Mouse (Mus musculus) ES-CJ7 (cell line): ENCODE measurements around the gene Xpr1.
A peak's percentile ranks its signal among the peaks of the same experiment; 100 is the strongest.
"Not testable (repeated sequence)": the region's sequence is repeated elsewhere in the genome, so short reads cannot be mapped to it uniquely, and the experiment has no call there.

Experiments used
- DNase-seq: peaks from one replicate; pipeline ENCODE4 v3.0.0; 2011; ENCODE audit warnings: low read depth, low spot score

Gene Xpr1

DNA sequence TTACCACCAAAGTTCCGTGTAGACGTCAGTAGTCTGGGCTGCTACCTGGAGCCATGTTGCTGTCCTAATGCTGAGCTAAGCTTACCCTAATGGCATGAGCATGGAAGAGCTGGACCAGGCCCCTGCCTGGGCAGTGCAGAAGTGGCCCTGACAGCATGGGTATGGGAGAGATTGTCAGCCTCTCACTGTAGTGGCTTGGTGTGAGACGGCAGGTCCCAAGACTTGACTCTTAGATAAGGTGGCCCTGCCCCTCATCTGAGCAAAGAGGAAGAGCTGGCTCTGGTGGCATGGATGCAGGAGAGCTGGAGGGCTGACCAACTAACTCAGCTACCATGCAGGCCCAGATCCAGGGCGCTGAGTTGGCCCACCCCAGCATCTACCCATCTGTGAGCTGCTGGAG, 79.9 kb downstream of the Xpr1 start:
- DNase-seq: no peak

DNA sequence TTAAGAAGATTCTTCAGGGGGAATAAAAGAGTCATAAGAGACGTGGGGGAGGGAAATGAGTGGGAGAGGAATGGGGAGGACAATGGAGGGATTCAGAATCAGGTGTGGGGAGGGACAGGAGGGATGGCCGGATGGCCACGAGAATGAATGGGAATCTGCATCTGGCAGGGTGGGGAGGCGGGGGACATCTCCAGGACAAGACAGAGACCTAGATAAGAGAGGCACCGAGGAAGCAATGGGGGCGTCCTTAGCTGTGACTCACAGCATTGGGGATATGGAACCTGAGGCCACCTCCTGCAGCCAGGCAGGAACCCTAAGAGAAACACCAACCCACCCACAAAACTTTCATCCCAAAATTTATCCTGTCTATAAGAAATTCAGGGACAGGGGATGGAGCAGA, 81.3 kb downstream of the Xpr1 start:
- DNase-seq: no peak

DNA sequence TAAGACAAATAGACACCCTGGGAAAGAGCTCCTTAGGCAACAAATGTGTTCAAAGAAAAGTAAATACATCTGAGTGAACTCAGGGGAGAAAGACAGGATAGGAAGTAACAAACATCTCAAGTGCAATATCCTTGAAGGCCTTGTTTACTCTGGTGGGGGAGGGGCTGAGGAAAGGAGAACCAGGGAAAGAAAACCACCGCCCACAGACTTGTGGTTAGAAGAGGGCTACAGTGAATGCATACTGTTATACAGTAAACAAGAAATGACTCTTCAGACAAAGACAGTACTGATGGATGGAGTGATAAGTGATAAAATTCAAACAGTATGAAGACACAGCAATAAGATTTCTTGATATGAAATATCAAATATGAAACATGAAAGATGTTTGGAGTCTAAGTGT, 95.0 kb downstream of the Xpr1 start:
- DNase-seq: no peak

DNA sequence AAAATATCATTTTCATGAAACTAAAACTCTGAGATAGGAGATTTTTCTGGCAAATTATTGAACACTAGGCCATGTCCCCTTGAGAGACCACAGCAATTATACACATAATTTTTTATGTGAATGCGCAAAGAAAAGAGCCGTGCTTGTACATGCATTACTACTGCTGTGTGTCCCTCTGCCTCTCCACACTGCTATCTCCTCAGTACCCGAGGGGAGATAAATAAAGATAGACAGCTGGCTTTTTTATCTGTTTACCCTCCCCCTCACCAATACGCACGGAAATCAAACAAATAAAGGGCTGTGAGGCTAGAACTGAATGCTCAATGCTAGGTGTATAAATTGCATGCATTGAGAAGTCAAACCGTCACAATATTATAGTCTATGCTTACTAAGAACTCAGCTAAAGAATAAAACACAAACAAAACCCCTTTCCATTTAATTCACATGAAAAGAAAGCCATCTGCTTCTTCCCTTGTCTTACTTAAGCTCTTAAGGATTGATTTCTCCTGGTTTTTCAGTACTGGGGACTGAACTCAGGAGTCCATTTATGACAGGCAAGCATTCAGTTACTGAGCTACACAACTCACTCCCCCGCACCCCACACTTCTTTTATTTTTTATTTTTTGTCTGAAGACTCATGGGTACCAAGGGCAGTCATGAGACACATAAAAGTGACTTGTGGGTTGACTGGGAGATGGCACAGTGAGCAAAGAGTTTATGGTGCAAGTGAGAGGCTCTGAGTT, 97.0 kb downstream of the Xpr1 start:
- DNase-seq: no peak

DNA sequence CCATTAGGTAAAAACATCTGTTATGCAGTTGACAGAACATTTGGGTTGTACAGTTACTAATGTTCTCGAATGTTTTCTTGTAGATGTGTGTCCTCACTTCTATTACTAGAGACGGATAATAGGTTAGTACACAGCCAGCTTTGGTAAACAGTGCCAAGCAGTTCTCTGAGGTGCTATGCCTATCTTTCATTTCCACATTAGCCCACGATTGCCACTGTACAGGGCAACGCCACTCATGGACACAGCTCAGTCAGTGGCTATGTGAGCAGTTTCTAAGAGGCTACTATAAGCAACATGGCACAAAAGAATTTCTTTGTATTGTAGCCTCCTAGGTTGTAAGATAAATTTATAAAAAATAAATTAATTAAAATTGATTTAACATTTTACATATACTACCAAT, 97.7 kb downstream of the Xpr1 start:
- DNase-seq: no peak

DNA sequence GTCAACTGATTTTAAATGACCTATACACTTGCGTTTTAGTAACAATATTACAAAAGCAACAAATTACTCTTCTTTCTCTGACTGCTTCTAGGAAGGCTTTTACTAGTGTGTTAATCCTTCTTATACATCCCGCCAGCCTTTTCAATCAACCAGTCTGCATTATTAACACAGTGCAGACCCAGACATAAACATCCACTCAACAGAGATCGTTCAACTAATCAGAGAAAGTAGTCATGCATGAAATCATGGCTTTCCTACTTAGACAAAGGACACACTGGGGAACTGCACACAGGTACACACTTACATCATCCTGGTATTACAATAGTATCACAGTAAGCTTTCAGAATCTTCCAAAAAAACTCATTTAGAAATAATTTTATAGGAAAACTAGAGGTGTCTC, 105.5 kb downstream of the Xpr1 start:
- DNase-seq: no peak

DNA sequence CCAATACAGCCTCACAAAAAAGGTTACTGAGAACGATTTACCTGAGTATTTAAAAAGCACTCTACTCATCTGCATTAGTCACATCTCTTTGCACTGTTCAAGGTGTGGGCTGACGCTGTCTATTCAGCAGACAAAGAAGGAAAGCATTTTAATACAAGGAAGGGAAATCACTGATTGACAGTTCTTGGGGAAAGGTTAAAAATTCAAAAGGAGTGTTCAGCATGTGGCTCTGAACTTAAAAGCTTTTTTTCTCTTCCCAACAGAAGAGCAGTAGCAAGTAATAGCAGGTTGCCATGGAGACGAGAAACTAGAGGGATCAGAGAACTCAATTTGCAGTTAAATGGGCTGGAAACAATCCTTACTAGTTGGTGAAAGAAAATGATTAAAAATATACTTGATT, 110.3 kb downstream of the Xpr1 start:
- DNase-seq: no peak

DNA sequence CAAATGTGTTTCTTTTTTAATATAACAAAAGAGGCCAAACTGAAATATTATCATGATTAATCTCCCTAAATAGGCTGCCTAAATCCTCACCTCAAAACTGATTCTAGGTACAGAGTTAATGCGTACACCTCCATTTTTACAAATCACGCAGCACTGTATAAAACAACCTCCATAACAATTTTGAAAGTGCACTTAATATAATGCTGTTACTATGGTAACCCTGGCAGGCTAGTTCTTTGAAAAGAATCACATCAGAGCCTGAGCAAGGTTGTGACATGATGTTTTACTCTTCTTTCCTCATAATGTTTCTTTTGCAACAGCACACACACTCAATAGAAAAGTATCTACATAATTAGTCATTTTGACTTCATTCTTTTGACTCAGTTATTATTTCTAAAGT, 113.8 kb downstream of the Xpr1 start:
- no peak for DNase-seq

DNA sequence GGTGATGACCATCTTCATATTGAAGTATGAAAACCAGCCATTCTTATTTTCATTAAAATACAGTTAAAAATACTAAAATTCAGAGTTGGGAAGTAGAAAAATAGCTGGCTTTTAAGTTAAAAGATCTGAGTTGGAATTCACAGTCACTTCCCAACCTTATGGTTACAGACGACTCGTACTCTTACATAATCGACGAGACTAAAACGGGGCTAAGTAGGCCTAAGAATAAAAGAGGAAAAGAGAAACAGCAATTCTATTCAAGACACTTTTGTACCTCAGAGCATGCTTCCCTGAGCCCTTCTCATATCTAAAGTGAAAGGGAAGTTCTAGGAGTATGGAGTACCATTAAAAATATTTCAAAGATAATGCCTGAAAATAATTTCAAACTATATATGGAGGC, 119.6 kb downstream of the Xpr1 start:
- DNase-seq: no peak

DNA sequence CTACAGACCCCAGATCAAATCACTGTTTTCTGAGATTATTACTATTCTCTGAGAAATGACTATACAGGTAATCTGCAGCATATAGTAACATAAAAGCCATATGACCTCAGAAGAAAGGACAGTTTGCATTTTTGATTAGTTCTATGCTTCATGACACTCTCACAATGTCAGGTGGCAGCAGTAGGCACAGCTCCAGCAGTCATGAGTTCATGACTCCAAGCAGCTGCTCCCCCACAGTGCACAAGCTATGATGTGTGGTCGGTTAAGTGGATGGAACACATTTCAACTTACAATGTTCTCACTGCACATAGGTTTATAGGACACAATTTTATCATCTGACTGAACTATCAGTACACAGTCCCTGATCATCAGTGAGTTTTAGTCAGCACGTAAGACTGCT, 120.0 kb downstream of the Xpr1 start:
- no peak for DNase-seq

DNA sequence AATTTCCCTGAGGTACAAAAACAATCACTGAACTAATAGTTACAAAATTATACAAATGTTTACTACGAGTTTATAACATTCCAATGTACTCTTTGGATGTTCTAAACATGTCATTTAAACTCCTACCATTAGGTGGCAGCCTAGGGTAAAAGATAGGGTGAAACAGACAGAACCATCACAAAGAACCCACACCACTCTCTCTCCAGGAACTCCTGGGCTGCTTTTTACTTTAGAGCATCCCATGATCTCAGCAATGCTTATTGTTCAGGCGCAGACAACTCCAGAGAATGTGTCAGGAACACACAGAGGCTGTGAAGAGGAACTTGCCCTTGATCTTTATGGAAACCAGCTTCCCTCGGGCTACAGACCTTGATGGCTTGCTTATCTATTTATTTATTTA, 123.8 kb downstream of the Xpr1 start:
- peak; percentile 69 for DNase-seq

DNA sequence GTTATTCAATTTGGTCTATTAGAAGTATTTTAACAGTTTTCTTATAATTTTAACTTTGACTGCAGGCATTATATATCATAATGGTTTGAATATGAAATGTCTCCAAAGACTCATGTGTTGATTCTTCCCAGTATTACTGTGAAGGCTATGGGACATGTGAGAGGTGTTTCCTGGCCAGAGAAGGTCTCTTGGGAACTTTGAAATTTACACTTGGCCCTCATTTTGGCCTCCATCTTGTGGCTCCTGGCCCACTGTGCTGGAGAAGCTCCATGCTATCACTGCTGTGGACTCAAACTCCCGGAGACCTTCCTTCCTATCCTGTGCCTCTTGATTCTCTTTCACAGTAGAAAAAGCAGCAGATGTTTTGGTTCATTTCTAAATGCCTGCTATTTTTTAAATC, 127.8 kb downstream of the Xpr1 start:
- no peak for DNase-seq

DNA sequence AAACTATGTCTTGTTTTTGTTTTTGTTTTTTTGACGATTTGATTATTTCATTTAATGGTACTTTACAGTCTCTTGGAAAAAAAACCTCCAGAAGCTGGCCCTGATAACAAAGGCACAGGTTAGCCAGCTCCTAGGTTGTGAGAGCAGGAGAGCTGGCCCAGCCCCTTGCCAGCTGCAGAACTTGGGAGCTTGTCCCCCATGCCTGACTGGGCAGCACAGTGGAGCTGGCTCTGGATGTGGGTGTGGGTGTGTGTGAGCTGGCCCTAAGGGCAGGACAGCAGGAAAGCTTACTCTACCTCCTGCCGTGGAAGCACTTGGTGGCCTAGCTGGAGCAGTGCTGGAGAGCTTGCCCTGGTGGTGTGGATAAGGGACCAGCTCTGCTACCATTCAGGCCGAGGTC, 129.2 kb downstream of the Xpr1 start:
- DNase-seq: no peak

DNA sequence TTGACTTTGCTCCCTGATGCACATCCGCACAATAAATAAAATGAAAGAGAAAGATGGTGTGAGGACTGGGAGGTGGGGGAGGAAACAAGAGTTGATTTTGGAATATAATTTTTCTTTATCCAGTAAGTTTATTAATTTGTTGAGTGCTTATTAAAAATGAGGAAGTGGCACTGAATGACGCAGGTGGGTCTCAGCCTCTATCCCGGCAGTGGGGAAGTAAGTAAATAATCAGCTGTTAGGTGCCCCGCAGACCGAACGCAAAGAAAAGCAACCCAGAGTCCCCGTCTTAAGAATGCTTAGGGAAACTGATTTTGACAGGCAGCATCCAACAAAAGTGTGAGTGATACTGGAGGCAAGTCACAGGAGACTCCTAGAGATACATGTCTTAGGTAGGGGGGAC, 133.4 kb downstream of the Xpr1 start:
- DNase-seq: no peak

DNA sequence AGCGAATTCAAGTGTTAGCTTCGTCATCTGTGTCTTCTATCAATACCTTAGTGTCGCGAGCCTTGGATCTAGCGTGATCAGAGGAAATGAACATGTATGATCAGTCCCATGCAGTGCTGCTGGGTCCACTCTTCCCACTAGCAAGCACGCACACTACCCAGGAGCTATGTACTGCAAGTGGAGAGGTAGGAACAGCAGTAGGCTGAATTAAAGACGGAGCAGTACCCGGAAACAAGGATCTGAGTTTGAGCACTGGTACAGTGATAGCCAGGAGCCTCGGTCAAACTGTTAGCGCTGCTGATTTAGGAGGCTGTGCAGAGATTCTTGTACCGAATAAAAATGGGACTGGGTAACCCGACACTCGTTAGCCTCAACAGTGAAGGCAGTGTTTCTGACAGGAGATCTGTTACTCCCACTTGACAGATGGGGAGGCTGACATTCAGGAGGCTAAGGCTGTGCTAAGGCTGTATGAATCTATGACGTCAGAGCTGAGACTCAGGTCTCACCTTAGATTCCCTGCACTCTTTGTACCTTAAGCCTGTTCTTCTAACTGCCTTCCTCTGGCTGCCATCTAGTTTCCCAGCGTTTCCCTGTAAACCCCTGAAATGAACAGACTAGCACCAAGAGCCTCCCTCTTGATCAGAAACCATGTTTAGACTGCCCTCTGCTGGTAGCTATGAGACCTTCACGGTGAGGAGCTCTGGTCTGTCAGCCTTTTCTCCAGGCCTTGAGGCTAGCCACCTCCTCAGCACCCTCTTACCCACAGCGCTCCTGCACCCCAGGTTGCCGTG, 136.0 kb downstream of the Xpr1 start:
- DNase-seq: peak; percentile 87

DNA sequence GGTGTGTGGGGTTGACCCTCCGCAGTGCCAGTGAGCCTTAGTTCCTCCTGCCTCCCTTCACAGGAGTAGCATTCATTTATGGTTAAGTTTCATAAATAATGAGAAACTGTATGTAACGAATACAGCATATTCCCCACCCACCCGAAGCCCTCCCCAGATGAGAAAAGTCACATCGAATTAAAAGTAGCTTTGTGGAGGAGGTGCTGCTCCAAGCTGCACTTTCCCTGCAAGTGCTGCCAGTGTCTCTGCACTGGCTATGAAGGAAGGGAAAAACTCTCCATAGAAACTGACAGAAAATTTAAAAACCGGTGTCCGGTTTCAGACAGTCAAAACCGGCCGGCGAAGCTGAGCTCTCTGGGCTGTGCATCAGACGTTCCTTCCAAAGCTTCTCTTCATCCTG, 136.9 kb downstream of the Xpr1 start:
- DNase-seq: no peak

DNA sequence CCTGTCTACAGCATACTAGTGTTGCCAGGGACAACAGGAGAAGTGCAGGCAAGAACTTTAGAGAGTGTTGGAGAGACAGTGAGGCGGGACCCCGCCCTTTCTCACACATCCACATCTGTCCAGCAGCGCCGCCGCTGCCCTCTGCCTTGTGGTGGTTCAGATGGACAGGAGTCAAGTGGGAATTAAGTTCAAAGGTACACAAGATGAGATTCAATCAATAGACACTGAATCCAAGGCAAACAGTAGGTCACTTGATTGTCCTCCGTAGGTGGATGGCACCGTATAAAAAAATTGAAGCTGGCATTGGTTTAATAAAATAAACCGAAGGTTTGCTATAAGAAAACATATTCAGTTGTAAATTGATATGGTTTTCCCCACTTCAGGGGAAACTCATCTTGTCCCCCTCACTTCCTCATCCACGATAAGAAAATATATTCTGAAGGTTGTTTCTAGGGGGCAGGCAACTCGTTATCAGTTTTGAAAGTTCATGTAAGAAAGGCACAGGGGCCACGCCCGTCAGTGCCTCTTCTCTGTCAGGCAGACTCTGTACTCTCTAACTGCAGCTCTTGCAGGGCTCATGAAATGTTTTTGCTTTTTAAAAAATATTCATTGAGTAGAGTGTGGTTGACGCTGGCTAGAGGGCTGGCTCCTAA, 140.7 kb downstream of the Xpr1 start:
- no peak for DNase-seq

DNA sequence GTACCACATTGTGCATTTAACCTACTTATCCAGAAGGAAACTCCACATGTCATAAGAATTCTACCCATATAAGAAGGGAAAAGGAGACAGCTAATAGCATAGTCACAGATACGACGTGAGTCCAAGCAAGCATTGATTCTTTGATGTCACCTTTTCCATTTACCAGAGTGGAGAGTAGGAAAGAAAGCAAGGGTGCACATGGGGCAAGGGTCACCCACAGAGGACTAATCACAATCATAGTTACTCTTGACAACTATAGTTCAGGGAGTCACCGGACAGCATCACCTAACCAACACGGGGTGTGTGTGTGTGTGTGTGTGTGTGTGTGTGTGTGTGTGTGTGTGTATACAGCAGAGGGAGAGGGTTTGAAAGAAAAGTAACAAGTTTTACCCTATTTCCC, 141.4 kb downstream of the Xpr1 start:
- DNase-seq: no peak

DNA sequence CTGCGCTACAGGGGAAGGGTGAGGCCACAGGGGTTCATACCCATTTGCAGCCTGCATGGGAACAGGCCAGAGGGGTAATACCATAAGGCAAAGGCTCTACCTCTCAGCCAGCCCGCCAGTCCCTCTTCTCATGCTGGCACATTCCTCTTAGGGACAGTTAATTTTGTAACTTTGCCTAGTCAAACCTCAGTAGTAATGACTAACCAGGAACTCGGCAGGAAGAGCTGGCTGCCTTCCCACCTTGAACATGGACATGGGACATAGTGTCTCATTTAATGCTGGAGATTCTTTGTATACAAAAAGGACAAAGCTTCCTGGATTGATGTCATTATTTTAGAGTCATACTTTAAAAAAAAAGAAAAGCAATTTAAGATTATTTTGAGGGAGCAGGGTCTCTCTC, 142.2 kb downstream of the Xpr1 start:
- DNase-seq: no peak

DNA sequence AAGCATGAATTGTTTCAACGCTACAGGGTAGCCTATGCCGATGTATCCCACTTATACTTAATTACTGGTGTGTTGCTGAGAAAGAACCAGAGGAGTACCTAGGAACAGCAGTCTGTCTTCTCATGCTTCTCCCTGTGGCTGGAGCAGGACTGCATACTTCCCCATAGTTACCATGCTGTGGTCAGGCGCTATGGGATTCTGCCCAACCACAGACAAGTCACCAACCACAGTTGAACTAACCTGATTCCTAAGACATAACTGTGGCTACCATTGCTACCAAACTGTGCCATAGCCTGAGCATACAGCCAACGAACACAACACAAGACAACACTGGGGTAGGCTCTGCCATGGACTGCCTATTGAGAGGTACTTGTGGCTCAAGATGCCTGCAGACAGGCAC, 144.3 kb downstream of the Xpr1 start:
- no peak for DNase-seq

DNA sequence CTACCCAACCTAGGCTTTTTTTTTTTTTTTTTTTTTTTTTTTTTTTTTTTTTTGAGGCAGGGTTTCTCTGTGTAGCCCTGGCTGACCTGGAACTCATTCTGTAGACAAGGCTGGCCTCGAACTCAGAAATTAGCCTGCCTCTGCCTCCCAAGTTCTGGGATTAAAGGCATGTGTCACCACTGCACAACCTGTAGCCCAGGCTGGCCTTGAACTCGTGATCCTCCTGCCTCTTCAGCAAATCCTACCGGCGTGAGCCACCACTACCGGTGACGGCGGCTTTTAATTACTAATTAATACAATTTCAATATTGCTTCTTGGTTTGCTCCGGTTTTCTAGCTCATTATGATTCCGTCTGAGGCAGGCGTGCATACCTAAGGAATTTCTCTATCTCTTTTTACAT, 154.7 kb downstream of the Xpr1 start:
- not testable (repeated sequence) for DNase-seq

DNA sequence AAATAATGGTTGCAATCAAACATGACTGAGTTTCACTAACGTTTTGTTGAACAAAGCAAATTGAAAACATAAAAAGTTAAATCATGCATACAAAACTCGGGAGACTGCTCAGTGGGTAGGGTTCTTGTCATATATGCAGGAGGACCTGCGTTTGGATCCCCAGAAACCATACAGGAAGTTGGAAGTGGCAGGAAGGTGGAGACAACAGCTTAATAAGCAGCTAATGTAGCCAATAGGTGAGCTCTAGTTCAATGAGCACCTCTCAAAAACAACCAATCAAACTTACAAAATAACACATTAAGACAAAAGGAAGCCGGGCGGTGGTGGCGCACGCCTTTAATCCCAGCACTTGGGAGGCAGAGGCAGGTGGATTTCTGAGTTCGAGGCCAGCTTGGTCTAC, 162.9 kb downstream of the Xpr1 start:
- DNase-seq: no peak

DNA sequence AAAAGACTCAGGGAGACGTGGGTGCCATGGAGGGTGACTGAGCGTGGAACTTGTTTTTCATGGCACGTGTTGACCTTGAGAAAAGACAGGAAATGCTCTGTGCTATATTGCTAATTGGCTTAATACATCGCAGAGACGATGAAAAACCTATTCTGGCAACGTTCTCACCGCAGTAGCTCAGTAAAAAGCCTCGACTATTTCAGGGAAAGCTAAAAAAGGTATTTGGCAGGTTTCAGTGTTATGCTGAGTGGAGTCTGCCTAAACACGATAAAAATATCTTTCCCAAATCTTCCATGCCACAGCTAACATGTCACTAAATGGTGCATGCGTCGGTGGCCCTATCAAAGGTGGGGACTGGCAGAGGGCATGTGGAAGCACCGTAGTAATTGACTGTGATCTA, 164.1 kb downstream of the Xpr1 start:
- no peak for DNase-seq
